Mouse (Mus musculus) heart, adult 2 months (tissue): ENCODE measurements around the gene Rab2b. TPM values are rescaled to one million over a fixed set of nuclear protein-coding genes. Genes with fewer than 3 reads are reported as not detected.

ENCODE experiments used
- DNase-seq, 2 experiments: peaks; one replicate each; pipeline ENCODE4 v3.0.0; 2021
- H3K27ac ChIP-seq: fragments of 200-600 bp; 2 replicates; pipeline ENCODE4 v1.8.1; 2022
- H3K27me3 ChIP-seq: fragments of 200-500 bp; 2 replicates; pipeline ENCODE4 v1.6.1; 2012; ENCODE audit warnings: mild to moderate bottlenecking, low read length, inconsistent platforms, mixed read lengths; ENCODE audit not compliant: control insufficient read depth, insufficient read depth
- H3K36me3 ChIP-seq: fragments of 200-500 bp; 2 replicates; pipeline ENCODE4 v1.6.1; 2012; ENCODE audit warnings: low read length, inconsistent platforms; ENCODE audit not compliant: control insufficient read depth, insufficient read depth
- H3K4me1 ChIP-seq: fragments of 200-500 bp; 2 replicates; pipeline ENCODE4 v1.6.1; 2011; ENCODE audit warnings: low read length; ENCODE audit not compliant: control insufficient read depth, insufficient read depth
- H3K4me3 ChIP-seq: fragments of 200-600 bp; 2 replicates; pipeline ENCODE4 v1.8.1; 2022
- H3K79me2 ChIP-seq: fragments of 200-500 bp; replicated peaks from 2 replicates; pipeline ENCODE4 v1.6.1; 2012; ENCODE audit warnings: mild to moderate bottlenecking, inconsistent platforms, low read length, moderate library complexity, mixed read lengths; ENCODE audit not compliant: control insufficient read depth, insufficient read depth
- H3K9ac ChIP-seq: fragments of 200-500 bp; 2 replicates; pipeline ENCODE4 v1.6.1; 2012; ENCODE audit warnings: low read depth, mild to moderate bottlenecking, control low read depth, inconsistent platforms, low read length, mixed read lengths
- CTCF ChIP-seq: fragments of 200-600 bp; IDR thresholded peaks from 2 replicates; pipeline ENCODE4 v1.8.1; 2022; ENCODE audit warnings: antibody characterized with exemption, mild to moderate bottlenecking, moderate library complexity
- EP300 ChIP-seq: fragments of 200-500 bp; IDR thresholded peaks from 2 replicates; pipeline ENCODE4 v1.6.1; 2011; ENCODE audit warnings: low read depth, low read length, control low read depth; ENCODE audit not compliant: insufficient read depth
- POLR2A ChIP-seq: fragments of 200-500 bp; IDR thresholded peaks from 2 replicates; pipeline ENCODE4 v1.6.1; 2011; ENCODE audit warnings: mild to moderate bottlenecking, low read depth, low read length, control low read depth; ENCODE audit not compliant: insufficient read depth
- WGBS: fragments of 180-500 bp; shearing (Covaris S2); methylation state at CpG from one replicate; pipeline ENCODE4 v1.1.7; 2018; 5-methylcytosine and 5-hydroxymethylcytosine counted together
- intact Hi-C: fragments of 180-260 bp; cut with DNase I; formaldehyde crosslinking; loops from one replicate; pipeline ENCODE4 v1.15.1; 2025
- polyA plus RNA-seq: library from polyadenylated mRNA; depleted of rRNA; stranded (reverse); fragments of >200 nt; gene quantifications from 2 replicates; pipeline ENCODE4 v1.2.3, GENCODE M21; 2012
- total RNA-seq, 2 experiments: library from RNA; stranded (reverse); gene quantifications; 2 replicates each; pipeline ENCODE4 v1.2.3; 2021

Rab2b gene
- total and polyA plus RNA-seq, 3 experiments, result 4.8 to 6.9 (median 5.2) TPM

- Histone ChIP-seq H3K4me3 (peak overlapping the region; percentile 77), H3K79me2 (0 out of 2 replicates have a peak, but pooled peaks cover 2% of the 10 kb centered on the region), H3K9ac (peak overlapping the region; percentile 45), H3K27me3 (no peaks in the 10 kb centered on the region; the same call in 1 of the 2 replicates), H3K27ac (no peak overlapping the region), H3K4me1 (peaks cover 1% of the 10 kb centered on the region; the same call in 1 of the 2 replicates), H3K36me3 (no peaks in the 10 kb centered on the region)
- TF ChIP-seq CTCF (no peak), EP300 (no peak), POLR2A (no peak)
- 22% methylated on average over 16 of the region's 16 CpGs for WGBS
- intact Hi-C loops, result no loop called here
- DNase-seq, result peak in 1 of 2 experiments; percentile 14
These were observed 37.3 kb upstream of the Rab2b start for GRCm38 (mm10) chr14:52316441-52317225.

DNA sequence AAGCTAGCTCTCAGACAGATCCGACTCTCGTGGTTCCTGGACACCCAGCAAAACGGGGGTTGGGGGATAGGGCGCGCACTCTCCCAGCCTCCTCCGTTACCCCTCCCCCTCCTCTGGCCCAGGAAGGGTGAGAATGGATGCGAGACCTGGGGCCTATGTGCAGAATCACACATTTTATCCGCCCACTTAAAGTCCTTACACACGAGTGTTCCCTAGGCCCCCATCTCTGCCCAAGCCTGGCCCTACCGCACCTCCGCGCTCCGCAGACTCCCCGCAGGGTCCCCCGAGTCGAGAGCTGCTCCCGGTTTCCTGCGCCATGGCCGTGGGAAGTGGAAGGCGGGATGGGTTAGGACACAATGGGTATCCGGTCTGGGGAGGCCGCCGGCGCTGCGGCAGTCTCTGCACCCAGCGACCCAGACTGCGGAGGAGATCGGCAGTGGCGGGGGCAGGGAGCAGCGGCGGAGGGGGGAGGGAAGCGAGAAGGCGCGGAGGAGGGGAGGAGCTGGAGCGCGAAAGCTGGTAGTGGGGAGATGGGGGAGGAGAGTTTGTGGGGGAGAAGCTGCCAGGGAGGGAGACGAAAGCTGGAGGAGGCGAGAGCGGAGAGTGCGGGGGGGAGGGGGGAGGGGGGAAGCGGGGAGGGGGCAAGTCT, 36.6 kb upstream of the Rab2b start:
- H3K27ac ChIP-seq, result peak overlapping the region; percentile 61
- no peak for TF ChIP-seq EP300
- TF ChIP-seq POLR2A, result 0 out of 2 replicates have a peak, but pooled peaks have one; percentile 30
- H3K27me3 ChIP-seq, result no peaks in the 10 kb centered on the region
- intact Hi-C loops, result no loop called here
- peaks cover 1% of the 10 kb centered on the region; the same call in 1 of the 2 replicates for H3K4me1 ChIP-seq
- peak overlapping the region; percentile 85 for H3K9ac ChIP-seq
- H3K36me3 ChIP-seq, result no peaks in the 10 kb centered on the region; the same call in 1 of the 2 replicates
- 0 out of 2 replicates have a peak, but pooled peaks cover 2% of the 10 kb centered on the region for H3K79me2 ChIP-seq
- peak; percentile 66 to 72 for DNase-seq
- H3K4me3 ChIP-seq, result peak overlapping the region; percentile 77
- under 1% methylated on average over 29 of the region's 41 CpGs for WGBS

GRCm38 (mm10) chr14:52315283-52315780, 36.0 kb upstream of the Rab2b start:
- intact Hi-C loops, result no loop called here

GRCm38 (mm10) chr14:52314808-52315150, 35.4 kb upstream of the Rab2b start:
- TF ChIP-seq EP300 (no peak), CTCF (no peak), POLR2A (no peak)

More at GRCm38 (mm10) chr14:52315283-52315780, 36.0 kb upstream of the Rab2b start:
- TF ChIP-seq EP300 (no peak), CTCF (no peak), POLR2A (no peak)
- Histone ChIP-seq H3K27me3 (no peaks in the 10 kb centered on the region), H3K9ac (peak overlapping the region; percentile 85), H3K79me2 (0 out of 2 replicates have a peak, but pooled peaks cover 2% of the 10 kb centered on the region), H3K27ac (peak overlapping the region; percentile 61; the same call in 1 of the 2 replicates), H3K4me1 (peaks cover 1% of the 10 kb centered on the region; the same call in 1 of the 2 replicates), H3K36me3 (no peaks in the 10 kb centered on the region; the same call in 1 of the 2 replicates), H3K4me3 (peak overlapping the region; percentile 77)
- WGBS, result 13% methylated on average over 17 of the region's 17 CpGs
- DNase-seq, result no peak

GRCm38 (mm10) chr14:52313931-52314807, 34.8 kb upstream of the Rab2b start:
- no peak overlapping the region for H3K4me3 ChIP-seq

More at GRCm38 (mm10) chr14:52314808-52315150, 35.4 kb upstream of the Rab2b start:
- peaks cover 1% of the 10 kb centered on the region; the same call in 1 of the 2 replicates for H3K4me1 ChIP-seq
- 75% methylated on average over 8 of the region's 8 CpGs for WGBS
- H3K27ac ChIP-seq, result no peak overlapping the region
- H3K36me3 ChIP-seq, result no peaks in the 10 kb centered on the region; the same call in 1 of the 2 replicates
- H3K9ac ChIP-seq, result no peak overlapping the region
- H3K79me2 ChIP-seq, result 0 out of 2 replicates have a peak, but pooled peaks cover 2% of the 10 kb centered on the region
- H3K4me3 ChIP-seq, result no peak overlapping the region
- intact Hi-C loops, result no loop called here
- H3K27me3 ChIP-seq, result no peaks in the 10 kb centered on the region
- DNase-seq, result no peak

More at GRCm38 (mm10) chr14:52313931-52314807, 34.8 kb upstream of the Rab2b start:
- Histone ChIP-seq H3K4me1 (peaks cover 1% of the 10 kb centered on the region; the same call in 1 of the 2 replicates), H3K27me3 (no peaks in the 10 kb centered on the region), H3K9ac (no peak overlapping the region), H3K36me3 (no peaks in the 10 kb centered on the region; the same call in 1 of the 2 replicates), H3K27ac (no peak overlapping the region), H3K79me2 (0 out of 2 replicates have a peak, but pooled peaks cover 2% of the 10 kb centered on the region)
- 85% methylated on average over 26 of the region's 26 CpGs for WGBS
- intact Hi-C loops, result no loop called here
- DNase-seq, result peak in 1 of 2 experiments; percentile 12
- TF ChIP-seq CTCF (no peak), POLR2A (no peak), EP300 (no peak)
